Mouse (Mus musculus): ENCODE data around the gene N4bp2. TPM values are rescaled to one million over a fixed set of nuclear protein-coding genes. Genes with fewer than 3 reads are reported as not detected.

The N4bp2 gene
- polyA plus RNA-seq, 1 experiment, result 15.4 TPM

- H3K27ac ChIP-seq (ENCODE audit: insufficient read depth, low read length), result no peak overlapping the region
- no peak overlapping the region for H3K4me3 ChIP-seq (ENCODE audit: insufficient read depth, low read length)
- TF ChIP-seq CTCF (IDR thresholded peaks at IDR 0.05; ENCODE audit: borderline replicate concordance, insufficient read depth, low read length) (no peak), POLR2A (IDR thresholded peaks at IDR 0.05; ENCODE audit: low read depth, low read length) (no peak)
- no peaks in the 10 kb centered on the region for H3K4me1 ChIP-seq (ENCODE audit: control insufficient read depth, insufficient read depth, low read length)
Measured at GRCm38 (mm10) chr5:65846958-65847357, 83.6 kb downstream of the N4bp2 start.

GRCm38 (mm10) chr5:65847656-65848055, 84.3 kb downstream of the N4bp2 start:
- no peak overlapping the region for H3K27ac ChIP-seq (ENCODE audit: insufficient read depth, low read length)
- H3K4me1 ChIP-seq (ENCODE audit: control insufficient read depth, insufficient read depth, low read length), result no peaks in the 10 kb centered on the region
- no peak overlapping the region for H3K4me3 ChIP-seq (ENCODE audit: insufficient read depth, low read length)
- no peak for TF ChIP-seq POLR2A (IDR thresholded peaks at IDR 0.05; ENCODE audit: low read depth, low read length)
- TF ChIP-seq CTCF (IDR thresholded peaks at IDR 0.05; ENCODE audit: borderline replicate concordance, insufficient read depth, low read length), result no peak

GRCm38 (mm10) chr5:65850765-65851164, 87.4 kb downstream of the N4bp2 start:
- no peak overlapping the region for H3K27ac ChIP-seq (ENCODE audit: insufficient read depth, low read length)
- H3K4me1 ChIP-seq (ENCODE audit: control insufficient read depth, insufficient read depth, low read length), result no peaks in the 10 kb centered on the region
- H3K4me3 ChIP-seq (ENCODE audit: insufficient read depth, low read length), result no peak overlapping the region
- TF ChIP-seq POLR2A (IDR thresholded peaks at IDR 0.05; ENCODE audit: low read depth, low read length) (no peak), CTCF (IDR thresholded peaks at IDR 0.05; ENCODE audit: borderline replicate concordance, insufficient read depth, low read length) (no peak)

GRCm38 (mm10) chr5:65854786-65855191, 91.5 kb downstream of the N4bp2 start:
- Histone ChIP-seq H3K4me1 (ENCODE audit: control insufficient read depth, insufficient read depth, low read length) (peaks cover 3% of the 10 kb centered on the region; the same call in 1 of the 2 replicates), H3K27ac (ENCODE audit: insufficient read depth, low read length) (no peak overlapping the region), H3K4me3 (ENCODE audit: insufficient read depth, low read length) (no peak overlapping the region)
- no peak for TF ChIP-seq CTCF (IDR thresholded peaks at IDR 0.05; ENCODE audit: borderline replicate concordance, insufficient read depth, low read length)
- no peak for TF ChIP-seq POLR2A (IDR thresholded peaks at IDR 0.05; ENCODE audit: low read depth, low read length)

GRCm38 (mm10) chr5:65855571-65855970, 92.2 kb downstream of the N4bp2 start:
- Histone ChIP-seq H3K4me1 (ENCODE audit: control insufficient read depth, insufficient read depth, low read length) (peaks cover 3% of the 10 kb centered on the region; the same call in 1 of the 2 replicates), H3K27ac (ENCODE audit: insufficient read depth, low read length) (no peak overlapping the region), H3K4me3 (ENCODE audit: insufficient read depth, low read length) (no peak overlapping the region)
- TF ChIP-seq CTCF (IDR thresholded peaks at IDR 0.05; ENCODE audit: borderline replicate concordance, insufficient read depth, low read length), result no peak
- TF ChIP-seq POLR2A (IDR thresholded peaks at IDR 0.05; ENCODE audit: low read depth, low read length), result no peak

GRCm38 (mm10) chr5:65856591-65857411, 93.5 kb downstream of the N4bp2 start:
- Histone ChIP-seq H3K4me1 (ENCODE audit: control insufficient read depth, insufficient read depth, low read length) (peaks cover 3% of the 10 kb centered on the region; the same call in 1 of the 2 replicates), H3K4me3 (ENCODE audit: insufficient read depth, low read length) (no peak overlapping the region), H3K27ac (ENCODE audit: insufficient read depth, low read length) (no peak overlapping the region)
- no peak for TF ChIP-seq POLR2A (IDR thresholded peaks at IDR 0.05; ENCODE audit: low read depth, low read length)
- no peak for TF ChIP-seq CTCF (IDR thresholded peaks at IDR 0.05; ENCODE audit: borderline replicate concordance, insufficient read depth, low read length)

GRCm38 (mm10) chr5:65857935-65858334, 94.6 kb downstream of the N4bp2 start:
- no peak for TF ChIP-seq CTCF (IDR thresholded peaks at IDR 0.05; ENCODE audit: borderline replicate concordance, insufficient read depth, low read length)
- TF ChIP-seq POLR2A (IDR thresholded peaks at IDR 0.05; ENCODE audit: low read depth, low read length), result no peak
- Histone ChIP-seq H3K4me3 (ENCODE audit: insufficient read depth, low read length) (no peak overlapping the region), H3K27ac (ENCODE audit: insufficient read depth, low read length) (no peak overlapping the region), H3K4me1 (ENCODE audit: control insufficient read depth, insufficient read depth, low read length) (peaks cover 3% of the 10 kb centered on the region; the same call in 1 of the 2 replicates)

GRCm38 (mm10) chr5:65858355-65858754, 95.0 kb downstream of the N4bp2 start:
- Histone ChIP-seq H3K4me3 (ENCODE audit: insufficient read depth, low read length) (no peak overlapping the region), H3K27ac (ENCODE audit: insufficient read depth, low read length) (no peak overlapping the region), H3K4me1 (ENCODE audit: control insufficient read depth, insufficient read depth, low read length) (peaks cover 3% of the 10 kb centered on the region; the same call in 1 of the 2 replicates)
- TF ChIP-seq CTCF (IDR thresholded peaks at IDR 0.05; ENCODE audit: borderline replicate concordance, insufficient read depth, low read length), result no peak
- no peak for TF ChIP-seq POLR2A (IDR thresholded peaks at IDR 0.05; ENCODE audit: low read depth, low read length)

- H3K4me1 ChIP-seq (ENCODE audit: control insufficient read depth, insufficient read depth, low read length), result peaks cover 3% of the 10 kb centered on the region; the same call in 1 of the 2 replicates
- no peak for TF ChIP-seq CTCF (IDR thresholded peaks at IDR 0.05; ENCODE audit: borderline replicate concordance, insufficient read depth, low read length)
- H3K4me3 ChIP-seq (ENCODE audit: insufficient read depth, low read length), result no peak overlapping the region
- no peak overlapping the region for H3K27ac ChIP-seq (ENCODE audit: insufficient read depth, low read length)
Measured at GRCm38 (mm10) chr5:65858898-65859297, 95.6 kb downstream of the N4bp2 start.

- Histone ChIP-seq H3K4me3 (ENCODE audit: insufficient read depth, low read length) (no peak overlapping the region), H3K4me1 (ENCODE audit: control insufficient read depth, insufficient read depth, low read length) (peaks cover 3% of the 10 kb centered on the region; the same call in 1 of the 2 replicates), H3K27ac (ENCODE audit: insufficient read depth, low read length) (no peak overlapping the region)
- TF ChIP-seq POLR2A (IDR thresholded peaks at IDR 0.05; ENCODE audit: low read depth, low read length), result no peak
- no peak for TF ChIP-seq CTCF (IDR thresholded peaks at IDR 0.05; ENCODE audit: borderline replicate concordance, insufficient read depth, low read length)
Measured at GRCm38 (mm10) chr5:65859396-65859795, 96.1 kb downstream of the N4bp2 start.

All from embryonic fibroblast, embryonic 13.5 days (primary cell).